Mouse (Mus musculus): ENCODE results near the gene Gm17662.

GRCm38 (mm10) chr4:104819891-104820290 is 37.2 kb upstream of the Gm17662 start:
- TF ChIP-seq POLR2A (IDR thresholded peaks at IDR 0.05; ENCODE audit: borderline replicate concordance, insufficient read depth, low read length) (no peak), CTCF (IDR thresholded peaks at IDR 0.05; ENCODE audit: borderline replicate concordance, insufficient read depth, low read depth, low read length) (no peak)

Data from cerebellum, adult 2 months (tissue).